Mouse (Mus musculus) cerebellum, postnatal 14 days (tissue): ENCODE results near the gene Gm21820.
"Not testable (repeated sequence)": the region's sequence is repeated elsewhere in the genome, so short reads cannot be mapped to it uniquely, and the experiment has no call there.

Experiments
- DNase-seq, 2 experiments: peaks; one replicate each; pipeline ENCODE4 v3.0.0; 2021; ENCODE audit warnings: mixed read lengths in 2 of 2

Gene Gm21820

DNA sequence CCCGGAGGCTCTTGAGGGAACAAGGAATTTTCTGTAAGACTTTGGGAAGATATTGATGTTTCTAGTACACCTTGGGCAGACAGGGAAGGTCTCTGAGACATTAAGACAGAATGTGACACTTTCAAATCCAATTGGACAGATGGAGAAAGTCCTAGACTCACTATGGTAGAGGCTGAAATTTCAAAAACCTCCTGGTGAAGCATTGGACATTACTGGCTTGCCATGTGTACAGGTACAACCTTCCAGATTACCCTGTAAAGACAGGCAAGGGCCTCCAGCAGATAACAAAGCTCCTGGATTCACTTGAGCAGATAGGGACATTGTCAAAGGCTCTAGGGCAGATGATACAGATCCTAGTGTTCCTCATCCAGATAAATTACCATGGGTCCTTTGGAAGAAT, at the start of gene Gm21820:
Gm21820 (minus strand) TSS at position 101 of the 400 bp plus-strand sequence.
- DNase-seq: not testable (repeated sequence)
